Mouse (Mus musculus) embryonic fibroblast, embryonic 13.5 days (primary cell): Measurements from ENCODE around the gene Olfr490.

Experiments used
- CTCF ChIP-seq: IDR thresholded peaks from 2 replicates; pipeline ENCODE4 v1.5.1; 2011; ENCODE audit warnings: mild to moderate bottlenecking, control low read depth, low read length, moderate library complexity, borderline replicate concordance; ENCODE audit not compliant: insufficient read depth
- POLR2A ChIP-seq: IDR thresholded peaks from 2 replicates; pipeline ENCODE4 v1.6.1; 2011; ENCODE audit warnings: low read depth, mild to moderate bottlenecking, control low read depth, low read length, moderate library complexity

DNA sequence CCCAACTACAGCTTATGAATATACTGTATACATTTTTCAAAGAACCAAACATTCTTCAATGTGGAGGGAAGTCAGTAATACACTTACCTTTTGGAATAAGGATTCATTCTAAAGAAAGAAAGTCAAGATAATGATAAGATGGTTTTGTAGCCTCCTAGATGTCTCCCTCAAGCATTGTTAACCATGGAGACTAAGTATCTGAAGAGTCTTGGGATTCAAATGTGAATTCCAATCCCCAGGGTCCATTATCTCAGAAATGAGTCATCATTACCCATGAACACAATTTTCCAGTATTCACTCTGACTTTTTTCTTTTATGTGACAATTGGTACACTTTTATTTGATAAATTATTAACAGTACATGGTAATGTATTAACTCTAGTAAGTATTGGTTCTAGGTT is at the start of gene Olfr490:
- TF ChIP-seq CTCF (no peak), POLR2A (no peak)
